Mouse (Mus musculus): ENCODE data around the gene Lpar4. TPM values are rescaled to one million over a fixed set of nuclear protein-coding genes. Genes with fewer than 3 reads are reported as not detected.

The Lpar4 gene
- polyA plus RNA-seq (2015; fragmentation: Nextera tagmentation; extraction: Ambion mirVana) = 7.8 and 8.3 TPM in 2 replicates

DNA sequence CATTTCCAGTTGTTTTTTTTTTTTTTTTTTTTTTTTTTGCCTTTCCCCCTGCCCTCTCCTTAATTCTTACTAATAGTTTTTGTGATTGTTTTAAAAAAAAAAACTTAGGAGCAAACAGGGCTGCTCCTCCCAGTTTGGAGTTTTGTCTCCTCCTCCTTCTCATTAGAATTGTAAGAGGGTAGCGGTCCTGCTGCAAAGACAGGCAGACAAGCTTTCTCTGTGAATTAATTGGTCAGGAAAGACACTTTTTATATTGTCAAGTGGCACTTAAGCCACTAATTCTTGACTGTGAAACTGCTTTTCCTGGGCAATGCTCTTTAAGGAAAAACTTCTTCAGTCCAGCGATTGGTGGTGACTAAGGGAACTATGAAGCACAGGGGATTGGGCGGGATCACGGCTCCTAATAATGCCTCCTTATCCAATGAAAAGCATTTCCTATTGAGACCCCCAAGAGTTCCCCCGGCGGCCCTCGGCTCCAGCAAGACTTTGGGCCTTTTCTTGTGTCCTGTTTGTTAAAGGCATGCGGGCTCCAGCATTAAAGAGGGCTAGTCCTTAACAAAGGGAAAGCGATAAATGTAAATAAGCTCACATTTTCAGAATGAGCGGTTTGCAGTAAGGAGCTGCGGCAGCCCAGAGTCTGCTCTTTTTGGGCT is at the start of gene Lpar4:
TSS of gene Lpar4 (plus strand) at position 451 of the 653 bp plus-strand sequence.

Other genes with a start within 250 kb of the Lpar4 start
- gene Rtl3, start 80.0 kb upstream of the Lpar4 start, polyA plus RNA-seq (2015; fragmentation: Nextera tagmentation; extraction: Ambion mirVana) = 1.3 and 2.9 TPM in 2 replicates
- not detected in 2 replicates for gene P2ry10, start 167.9 kb downstream of the Lpar4 start, polyA plus RNA-seq (2015; fragmentation: Nextera tagmentation; extraction: Ambion mirVana)
- 0.59 and 0.62 TPM in 2 replicates for gene P2ry10b, start 228.3 kb downstream of the Lpar4 start, polyA plus RNA-seq (2015; fragmentation: Nextera tagmentation; extraction: Ambion mirVana)

Data from neural tube, postnatal 0 days (tissue).